Mouse (Mus musculus) kidney, postnatal 36 days (tissue): ENCODE measurements at regions not wholly inside any gene's neighbourhood (a gene's known extent, or its start where the extent isn't known, plus 50 kb on each side); places are given as distances from the start of the nearest gene placed in this dataset.
"Not testable (repeated sequence)": the region's sequence is repeated elsewhere in the genome, so short reads cannot be mapped to it uniquely, and the experiment has no call there.

Source experiments
- DNase-seq, 2 experiments: peaks; one replicate each; pipeline ENCODE4 v3.0.0; 2021 to 2022; ENCODE audit warnings: mixed read lengths in 2 of 2

- peak; percentile 20 to 69 for DNase-seq
Observed at GRCm38 (mm10) chr9:25655767-25656513, 174.6 kb downstream of the Eepd1 start.

- DNase-seq, result no peak
Observed at GRCm38 (mm10) chr9:25656534-25656933, 175.2 kb downstream of the Eepd1 start.

- DNase-seq, result no peak
Observed at GRCm38 (mm10) chr9:25683635-25684333, 202.4 kb downstream of the Eepd1 start.

- DNase-seq, result peak in 1 of 2 experiments; percentile 38
Observed at GRCm38 (mm10) chr9:25693632-25694031, 212.3 kb downstream of the Eepd1 start.

GRCm38 (mm10) chr9:25695018-25695417 lies 213.7 kb downstream of the Eepd1 start:
- DNase-seq, result no peak

GRCm38 (mm10) chr9:25713636-25714035 lies 232.3 kb downstream of the Eepd1 start:
- no peak for DNase-seq

- no peak for DNase-seq
Observed at GRCm38 (mm10) chr9:25744162-25744561, 262.8 kb downstream of the Eepd1 start.

GRCm38 (mm10) chr9:25751138-25751537 lies 269.8 kb downstream of the Eepd1 start:
- DNase-seq, result no peak

GRCm38 (mm10) chr9:25773899-25774298 lies 292.6 kb downstream of the Eepd1 start:
- DNase-seq, result no peak

- no peak for DNase-seq
Observed at GRCm38 (mm10) chr9:25782631-25783030, 301.3 kb downstream of the Eepd1 start.

- no peak for DNase-seq
Observed at GRCm38 (mm10) chr9:25795142-25795910, 314.0 kb downstream of the Eepd1 start.

- no peak for DNase-seq
Observed at GRCm38 (mm10) chr9:25809562-25809961, 328.2 kb downstream of the Eepd1 start.

- no peak for DNase-seq
Observed at GRCm38 (mm10) chr9:25833295-25833694, 351.9 kb downstream of the Eepd1 start.

- DNase-seq, result not testable (repeated sequence)
Observed at GRCm38 (mm10) chr9:25849914-25850313, 368.6 kb downstream of the Eepd1 start.

- peak in 1 of 2 experiments; percentile 1 for DNase-seq
Observed at GRCm38 (mm10) chr9:25850608-25851007, 369.3 kb downstream of the Eepd1 start.

- DNase-seq, result no peak
Observed at GRCm38 (mm10) chr9:25854545-25854944, 373.2 kb downstream of the Eepd1 start.

GRCm38 (mm10) chr9:25870260-25870659 lies 388.9 kb downstream of the Eepd1 start:
- no peak for DNase-seq

- DNase-seq, result no peak
Observed at GRCm38 (mm10) chr9:25896333-25896905, 415.1 kb downstream of the Eepd1 start.
